Mouse (Mus musculus) adrenal gland, postnatal 4 days (tissue): ENCODE data around the gene Fam76a. TPM values are rescaled to one million over a fixed set of nuclear protein-coding genes. Genes with fewer than 3 reads are reported as not detected.
A peak's percentile ranks its signal among the peaks of the same experiment; 100 is the strongest.

Source experiments
- DNase-seq, 2 experiments: peaks; one replicate each; pipeline ENCODE4 v3.0.0; 2021 to 2022; ENCODE audit warnings: low spot score in 2 of 2, mixed read lengths in 2 of 2
- long read RNA-seq, 2 experiments: library from polyadenylated mRNA; stranded (forward); transcript quantifications; one replicate each; pipeline ENCODE4 v2.0.0; 2021
- total RNA-seq, 2 experiments: library from RNA; stranded (reverse); gene quantifications; 2 replicates each; pipeline ENCODE4 v1.2.3; 2021

Fam76a gene
- 10 to 100 TPM; 37.0 to 37.1 TPM for total RNA-seq
- long read RNA-seq, experiment 1, transcript Fam76a-201 (9 exons, 3,053 nt) = major isoform, 7 of 18 reads
- long read RNA-seq, experiment 1, transcript Fam76a-202 (8 exons, 1,863 nt) = minor isoform, 6 of 18 reads
- long read RNA-seq, experiment 1, partial matches to known transcripts = 0 of 18 reads
- long read RNA-seq, experiment 1, other reads (novel, unspliced or antisense) = 5 of 18 reads
- long read RNA-seq, experiment 2, transcript Fam76a-202 (8 exons, 1,863 nt) = minor isoform, 15 of 59 reads
- long read RNA-seq, experiment 2, transcript Fam76a-201 (9 exons, 3,053 nt) = major isoform, 36 of 59 reads
- long read RNA-seq, experiment 2, partial matches to known transcripts = 2 of 59 reads
- long read RNA-seq, experiment 2, other reads (novel, unspliced or antisense) = 6 of 59 reads

- DNase-seq = peak; percentile 96 to 97
Observed at GRCm38 (mm10) chr4:132922558-132923008, at the start of gene Fam76a. Gene Fam76a, minus strand, starts transcription at chr4:132922558.

DNA sequence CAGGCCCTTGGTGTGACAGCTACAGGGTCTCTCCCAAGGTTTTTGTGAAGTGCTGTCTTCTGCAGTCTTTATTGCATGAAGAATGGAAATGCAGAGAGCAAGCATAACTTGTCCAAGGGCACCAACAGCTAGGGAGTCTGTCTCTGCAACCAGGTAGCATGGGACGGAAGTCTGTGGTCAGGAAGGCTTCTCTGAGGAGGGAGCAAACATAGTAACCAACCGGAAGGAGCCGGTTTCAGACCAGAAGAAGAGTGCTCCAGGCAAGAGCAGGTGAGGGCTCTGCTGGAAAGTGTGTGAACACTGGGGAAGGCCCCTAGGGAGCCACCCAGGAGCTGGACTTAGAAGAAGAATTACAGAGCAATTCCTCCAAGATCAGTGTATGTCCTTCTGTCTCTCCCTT, 49.7 kb upstream of the Fam76a start:
- no peak for DNase-seq

DNA sequence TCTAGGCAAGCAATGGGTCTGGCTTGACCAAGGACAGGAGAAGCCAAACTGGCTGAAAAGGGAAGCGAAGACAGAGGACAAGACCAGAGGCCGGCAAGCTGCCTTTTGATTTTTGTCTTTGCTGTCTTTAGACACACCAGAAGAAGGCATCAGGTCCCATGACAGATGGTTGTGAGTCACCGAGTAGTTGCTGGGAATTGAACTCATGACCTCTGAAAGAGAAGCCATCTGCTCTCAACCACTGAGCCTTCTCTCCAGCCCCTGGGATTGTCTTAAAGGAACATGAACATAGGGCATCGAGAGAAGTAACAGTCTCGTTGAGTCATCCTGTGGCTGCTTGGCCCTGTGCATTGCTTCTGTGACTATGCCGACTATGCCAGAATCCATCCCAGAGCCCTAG, 49.2 kb upstream of the Fam76a start:
- no peak for DNase-seq

DNA sequence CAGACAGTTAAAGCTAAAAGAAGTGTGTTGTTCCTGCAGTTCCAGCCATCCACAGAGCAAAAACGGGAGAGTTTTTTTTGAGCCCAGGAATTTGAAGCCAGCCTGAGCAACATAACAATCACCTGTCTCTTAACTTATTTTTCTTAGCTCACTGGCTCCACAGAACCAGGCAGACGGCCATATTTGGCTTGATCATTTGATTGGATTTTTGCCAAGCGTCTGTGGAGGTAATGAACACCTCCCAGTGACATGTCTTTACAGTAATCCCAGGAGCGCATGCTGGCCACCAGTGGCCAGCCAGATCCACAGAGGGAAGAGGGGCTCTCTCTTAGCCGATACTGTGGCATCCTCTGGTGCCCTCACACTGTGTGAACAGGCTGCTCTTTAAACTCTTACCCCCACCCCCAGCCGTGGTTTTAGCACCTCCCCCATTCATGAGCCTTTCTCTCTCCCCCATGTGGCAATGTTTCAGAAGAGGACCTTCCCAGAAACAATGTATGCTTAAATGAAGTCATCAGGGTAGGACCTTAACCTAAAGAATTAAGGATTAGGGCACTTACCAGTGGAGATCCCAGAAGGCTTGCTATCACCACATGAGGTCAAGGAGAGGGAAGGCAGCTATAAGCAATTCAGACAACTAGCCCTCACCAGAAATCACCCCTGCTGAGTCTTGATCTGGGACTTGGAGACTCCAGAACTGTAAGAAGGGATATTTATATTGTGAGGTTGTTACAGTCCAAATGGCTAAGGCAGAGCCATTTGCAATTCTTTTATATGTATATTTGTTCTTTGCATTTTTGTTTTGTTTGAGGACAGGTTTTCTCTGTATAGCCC, 46.0 kb upstream of the Fam76a start:
- DNase-seq = no peak

DNA sequence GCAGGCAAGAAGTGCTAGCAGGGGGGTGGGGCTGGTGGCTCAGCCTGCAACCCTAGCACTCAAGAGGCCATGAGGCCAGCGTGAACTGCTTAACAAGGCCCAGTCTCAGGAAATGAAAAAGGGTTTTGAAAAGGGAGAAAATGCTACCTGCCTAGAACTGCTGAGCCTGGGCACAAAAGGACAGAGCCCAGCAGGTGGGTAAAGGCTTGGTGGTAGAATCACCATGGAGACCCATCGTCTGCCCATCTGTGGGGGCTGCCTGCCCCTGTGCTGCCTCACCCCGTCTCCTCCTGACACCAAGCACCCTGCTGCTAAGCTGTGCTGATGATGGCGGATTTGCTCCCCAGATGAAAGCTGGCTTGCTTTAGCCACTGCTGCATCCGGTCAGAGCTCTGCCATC, 42.1 kb upstream of the Fam76a start:
- DNase-seq = no peak

DNA sequence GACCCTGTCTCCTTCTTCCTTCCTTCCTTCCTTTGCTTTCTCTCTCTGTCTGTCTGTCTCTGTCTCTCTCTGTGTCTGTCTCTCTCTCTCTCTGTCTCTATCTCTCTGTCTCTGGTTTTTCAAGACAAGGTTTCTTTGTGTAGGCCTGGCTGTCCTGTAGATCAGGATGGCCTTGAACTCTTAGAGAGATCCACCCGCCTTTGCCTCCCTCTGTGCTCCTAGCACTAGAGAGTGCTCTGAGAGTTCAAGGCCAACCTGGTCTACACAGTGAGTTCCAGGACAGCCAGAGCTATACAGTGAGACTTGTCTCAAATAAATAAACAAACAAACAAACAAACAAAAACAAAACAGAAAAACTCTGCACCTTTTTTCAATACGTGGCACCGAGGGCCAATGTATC, 41.7 kb upstream of the Fam76a start:
- DNase-seq = no peak

GRCm38 (mm10) chr4:132963436-132963835, 41.1 kb upstream of the Fam76a start:
- DNase-seq = no peak

GRCm38 (mm10) chr4:132962628-132963027, 40.3 kb upstream of the Fam76a start:
- no peak for DNase-seq

DNA sequence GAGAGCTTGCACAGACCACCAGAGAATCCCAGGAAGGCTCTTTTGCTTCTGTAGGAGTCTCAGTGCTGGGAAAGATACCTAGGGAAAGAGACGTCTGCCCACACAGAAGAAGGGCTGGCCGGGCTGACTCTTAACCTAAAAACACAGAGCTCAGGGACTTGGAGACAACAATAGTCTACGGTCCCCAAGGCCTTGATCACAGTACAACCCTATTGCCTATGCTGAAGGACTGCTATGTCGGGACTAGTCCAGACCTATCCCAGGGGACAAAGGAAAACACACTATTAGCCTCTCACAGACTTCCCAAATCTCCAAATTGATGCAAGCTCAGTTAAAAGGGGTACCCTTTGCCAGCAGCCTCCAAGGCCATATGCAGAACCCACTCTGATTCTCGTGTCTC, 39.5 kb upstream of the Fam76a start:
- DNase-seq = no peak

DNA sequence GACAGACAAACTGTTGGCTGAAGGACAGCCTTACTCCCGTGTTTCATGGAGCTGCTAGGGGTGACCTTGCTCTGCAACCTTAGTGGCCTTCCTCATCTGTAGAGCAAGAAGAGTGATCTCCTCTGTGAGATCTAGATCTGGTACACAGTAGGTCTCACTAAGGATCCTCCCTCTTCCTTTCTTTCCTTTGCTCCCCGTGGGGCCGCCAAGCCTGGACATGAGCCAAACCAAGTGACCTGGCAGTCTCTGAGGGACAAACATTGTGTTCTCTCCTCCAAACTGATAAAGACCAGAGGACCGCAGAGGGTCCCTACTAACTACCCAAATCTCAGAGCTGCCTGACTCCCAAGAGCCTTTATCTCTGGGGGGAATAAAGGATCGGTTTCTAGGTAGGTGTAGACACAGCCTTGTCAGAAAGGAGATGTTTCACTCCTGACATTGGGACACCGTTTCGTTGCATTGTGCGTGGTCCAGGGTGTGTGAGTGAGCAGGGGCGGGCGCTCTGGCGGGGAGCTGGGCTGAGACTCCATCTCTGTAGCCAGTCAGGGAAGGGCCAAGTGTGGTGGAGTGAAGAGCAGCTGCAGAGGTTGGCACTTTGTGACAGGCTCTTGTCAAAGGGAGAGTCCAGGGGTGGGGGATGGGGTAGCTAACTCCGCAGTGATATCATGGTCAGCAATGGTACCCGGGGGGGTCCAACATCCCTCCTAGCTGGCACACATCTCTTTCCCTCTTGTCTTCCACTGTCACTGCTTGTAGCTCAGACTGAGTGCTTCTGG, 38.7 kb upstream of the Fam76a start:
- no peak for DNase-seq

DNA sequence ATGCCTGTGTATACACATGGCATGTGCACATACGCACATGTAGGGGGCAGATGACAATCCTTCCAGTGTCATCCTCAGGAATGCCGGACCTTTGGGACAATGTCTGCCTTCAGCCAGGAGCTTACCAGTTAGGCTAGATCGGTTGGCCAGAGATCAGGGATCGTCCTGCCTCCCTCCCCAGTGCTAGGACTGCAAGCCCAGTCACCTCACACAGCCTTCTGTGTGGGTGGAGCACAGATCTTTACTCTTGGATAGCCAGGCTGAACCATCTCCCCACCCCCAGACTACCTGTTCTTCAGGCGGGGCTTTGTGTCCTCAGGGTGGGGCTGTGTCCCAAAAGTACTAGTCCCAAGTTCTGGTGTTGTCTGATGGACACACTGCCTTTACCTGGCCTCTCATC, 38.0 kb upstream of the Fam76a start:
- no peak for DNase-seq

DNA sequence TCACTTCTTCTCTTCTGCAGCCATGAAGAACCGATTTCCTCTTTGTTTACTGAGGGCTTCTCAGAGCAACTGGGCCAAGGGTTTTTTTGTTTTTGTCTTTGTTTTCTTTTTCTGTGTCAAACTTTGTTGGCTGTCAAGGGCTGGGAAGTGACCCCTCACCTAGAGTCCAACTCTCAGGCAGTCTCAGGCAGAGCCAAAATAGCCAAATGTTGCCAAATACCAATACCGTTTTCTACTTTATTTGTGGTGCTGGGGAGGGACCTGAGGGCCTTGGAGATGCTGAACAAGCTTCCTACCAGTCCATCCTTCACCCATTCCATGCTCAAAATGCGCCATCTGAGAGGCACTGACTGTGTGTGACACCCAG, 37.3 kb upstream of the Fam76a start:
- DNase-seq = no peak

- DNase-seq = no peak
Observed at GRCm38 (mm10) chr4:132958741-132959678, 36.7 kb upstream of the Fam76a start.

DNA sequence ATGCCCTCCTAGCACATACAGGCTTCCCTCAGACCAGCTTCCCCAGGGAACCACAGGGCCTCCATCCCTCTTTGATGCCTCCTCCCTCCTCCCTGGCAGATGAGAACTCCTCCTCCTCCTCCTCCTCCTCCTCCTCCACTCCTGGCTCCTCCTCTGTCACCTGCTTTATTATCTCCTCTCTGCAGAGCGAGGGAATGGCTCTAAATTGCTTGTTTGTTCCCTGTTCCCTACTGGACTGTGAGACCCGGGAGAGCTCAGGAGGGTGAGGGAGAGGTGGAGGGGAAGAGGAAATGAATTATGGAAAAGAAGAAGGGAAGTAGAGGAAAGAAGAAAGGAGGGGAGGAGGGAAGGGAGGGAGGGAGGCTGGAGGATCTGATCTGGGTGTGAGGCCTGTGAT, 33.0 kb upstream of the Fam76a start:
- DNase-seq = no peak

DNA sequence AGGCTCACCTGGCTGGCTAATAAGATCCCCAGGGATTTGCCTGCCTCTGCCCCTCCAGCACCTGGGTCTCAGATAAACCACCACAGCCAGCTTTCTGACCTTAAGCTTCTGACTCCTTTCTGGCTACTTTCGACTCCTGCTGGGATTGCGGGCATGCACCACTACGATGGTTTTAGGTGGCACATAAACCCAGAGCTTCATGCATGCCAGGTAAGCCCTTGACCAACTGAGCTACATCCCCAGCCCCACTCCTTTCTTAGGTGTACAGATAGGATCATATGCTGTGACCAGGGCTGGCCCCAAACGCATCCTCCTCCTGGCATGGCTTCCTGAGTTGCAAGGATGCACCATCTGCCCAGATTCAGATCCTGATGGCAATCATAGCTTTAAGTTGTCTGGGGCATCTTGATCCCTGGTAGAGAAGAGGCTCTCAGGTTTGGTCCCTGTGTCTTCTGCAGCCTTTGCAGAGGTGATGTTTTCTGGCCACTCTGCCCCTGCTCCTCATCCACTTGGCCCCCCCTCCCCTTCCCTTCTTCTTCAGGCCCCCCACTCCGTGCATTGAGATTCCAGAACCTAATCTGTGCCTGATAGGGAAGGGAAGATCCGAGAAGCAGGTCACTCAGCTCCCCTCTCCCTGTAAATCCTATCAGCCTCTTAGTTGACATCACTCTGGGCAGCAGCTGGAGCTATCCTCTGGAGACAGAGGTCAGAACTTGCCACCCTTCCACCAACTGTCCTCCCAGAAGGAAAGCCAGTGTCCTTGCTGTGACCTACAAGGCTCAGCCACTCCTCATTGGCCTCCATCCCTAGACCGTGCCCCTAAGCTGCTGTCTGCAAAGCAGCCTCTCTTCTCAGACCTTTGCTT, 32.4 kb upstream of the Fam76a start:
- no peak for DNase-seq

GRCm38 (mm10) chr4:132950999-132951398, 28.6 kb upstream of the Fam76a start:
- DNase-seq = no peak

GRCm38 (mm10) chr4:132949882-132950532, 27.6 kb upstream of the Fam76a start:
- DNase-seq = no peak

DNA sequence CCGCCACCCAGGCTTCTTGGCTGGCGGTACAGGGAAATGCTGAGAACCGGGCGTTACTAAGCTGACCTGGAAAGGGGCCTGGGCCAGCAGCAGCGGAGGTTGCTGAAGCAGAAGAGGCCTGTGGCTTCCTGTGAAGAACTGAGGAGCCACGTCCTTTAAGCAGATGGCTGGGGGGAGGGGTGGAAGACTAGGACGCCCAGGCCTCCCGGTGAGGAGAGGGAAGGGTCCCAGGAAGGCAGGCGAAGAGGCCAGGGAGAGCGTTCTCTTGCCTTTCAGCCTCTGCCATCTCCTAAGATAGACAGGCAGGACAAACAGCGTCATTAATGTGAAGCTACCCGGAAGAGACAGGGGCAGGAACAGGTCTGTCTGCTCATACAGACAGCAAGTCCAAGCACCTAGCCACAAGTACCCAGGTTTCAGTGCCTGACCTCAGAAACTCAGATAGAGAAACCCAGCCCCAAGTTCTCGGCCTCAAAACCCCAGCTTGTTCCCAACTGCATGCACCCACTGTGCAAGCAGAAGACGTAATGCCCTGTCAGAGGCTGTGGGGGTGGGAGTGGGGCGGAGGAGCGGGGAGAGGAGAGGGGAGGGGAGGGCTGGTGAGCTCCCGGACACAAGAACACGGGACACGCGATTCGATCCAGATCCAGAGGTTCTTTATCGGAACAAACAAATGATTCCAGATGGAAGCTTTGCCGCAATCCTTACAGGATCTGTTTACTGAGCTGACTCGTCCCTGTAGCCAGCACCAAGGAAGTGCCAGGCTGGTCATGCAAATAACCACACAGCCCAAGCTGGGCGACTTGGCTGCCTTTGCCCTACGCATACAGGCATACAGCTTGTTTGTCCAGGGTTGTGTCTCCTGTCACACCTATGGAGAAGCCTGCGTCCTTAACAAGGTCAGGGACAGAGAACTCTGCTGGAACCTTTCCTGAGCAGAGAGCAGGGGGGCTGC, 24.0 kb upstream of the Fam76a start:
- DNase-seq = no peak
